Mouse (Mus musculus) hindbrain, embryonic 16.5 days (tissue): ENCODE results near the gene Fyb2. TPM values are rescaled to one million over a fixed set of nuclear protein-coding genes. Genes with fewer than 3 reads are reported as not detected.

Experiments used
- ATAC-seq: fragments of 200-750 bp; cut with Nextera tagmentation; 2 replicates; pipeline ENCODE4 v1.8.0; 2017; ENCODE audit warnings: moderate TSS enrichment, moderate library complexity
- H3K27ac ChIP-seq: fragments of 300-500 bp; sonication (generic); 2 replicates; pipeline ENCODE4 v1.5.1; 2014; ENCODE audit warnings: low read depth, mild to moderate bottlenecking, control low read depth, low read length, moderate library complexity
- H3K27me3 ChIP-seq: fragments of 300-500 bp; sonication (generic); replicated peaks from 2 replicates; pipeline ENCODE4 v1.6.1; 2014; ENCODE audit warnings: low read length; ENCODE audit not compliant: control insufficient read depth, insufficient read depth
- H3K36me3 ChIP-seq: fragments of 300-500 bp; sonication (generic); 2 replicates; pipeline ENCODE4 v1.6.1; 2014; ENCODE audit warnings: mild to moderate bottlenecking, low read length, moderate library complexity, mixed read lengths; ENCODE audit not compliant: control insufficient read depth, insufficient read depth
- H3K4me1 ChIP-seq: fragments of 300-500 bp; sonication (generic); 2 replicates; pipeline ENCODE4 v1.6.1; 2014; ENCODE audit warnings: low read depth, low read length; ENCODE audit not compliant: control insufficient read depth, insufficient read depth
- H3K4me2 ChIP-seq: fragments of 300-500 bp; sonication (generic); 2 replicates; pipeline ENCODE4 v1.6.1; 2014; ENCODE audit warnings: mild to moderate bottlenecking, low read length, control low read depth, moderate library complexity
- H3K4me3 ChIP-seq: fragments of 300-500 bp; sonication (generic); 2 replicates; pipeline ENCODE4 v1.5.1; 2014; ENCODE audit warnings: mild to moderate bottlenecking, low read length, control low read depth, moderate library complexity
- H3K9ac ChIP-seq: fragments of 300-500 bp; sonication (generic); 2 replicates; pipeline ENCODE4 v1.6.1; 2014; ENCODE audit warnings: low read depth, mild to moderate bottlenecking, control low read depth, low read length, moderate library complexity
- H3K9me3 ChIP-seq: fragments of 300-500 bp; sonication (generic); 2 replicates; pipeline ENCODE4 v1.6.1; 2014; ENCODE audit warnings: mild to moderate bottlenecking, low read length, moderate library complexity; ENCODE audit not compliant: control insufficient read depth
- WGBS: fragments of 180-500 bp; shearing (Covaris S2); extraction: QIAGEN DNeasy Blood & Tissue Kit; methylation state at CpG from one replicate; pipeline ENCODE4 v1.1.7; 2014; 5-methylcytosine and 5-hydroxymethylcytosine counted together
- polyA plus RNA-seq: library from polyadenylated mRNA; unstranded; fragments of >200 nt; fragmentation: Nextera tagmentation; extraction: Ambion mirVana; gene quantifications from 2 replicates; pipeline ENCODE4 v1.2.1, GENCODE M21; 2015

Fyb2 gene
- polyA plus RNA-seq, result 0.11 and 0.16 TPM in 2 replicates

DNA sequence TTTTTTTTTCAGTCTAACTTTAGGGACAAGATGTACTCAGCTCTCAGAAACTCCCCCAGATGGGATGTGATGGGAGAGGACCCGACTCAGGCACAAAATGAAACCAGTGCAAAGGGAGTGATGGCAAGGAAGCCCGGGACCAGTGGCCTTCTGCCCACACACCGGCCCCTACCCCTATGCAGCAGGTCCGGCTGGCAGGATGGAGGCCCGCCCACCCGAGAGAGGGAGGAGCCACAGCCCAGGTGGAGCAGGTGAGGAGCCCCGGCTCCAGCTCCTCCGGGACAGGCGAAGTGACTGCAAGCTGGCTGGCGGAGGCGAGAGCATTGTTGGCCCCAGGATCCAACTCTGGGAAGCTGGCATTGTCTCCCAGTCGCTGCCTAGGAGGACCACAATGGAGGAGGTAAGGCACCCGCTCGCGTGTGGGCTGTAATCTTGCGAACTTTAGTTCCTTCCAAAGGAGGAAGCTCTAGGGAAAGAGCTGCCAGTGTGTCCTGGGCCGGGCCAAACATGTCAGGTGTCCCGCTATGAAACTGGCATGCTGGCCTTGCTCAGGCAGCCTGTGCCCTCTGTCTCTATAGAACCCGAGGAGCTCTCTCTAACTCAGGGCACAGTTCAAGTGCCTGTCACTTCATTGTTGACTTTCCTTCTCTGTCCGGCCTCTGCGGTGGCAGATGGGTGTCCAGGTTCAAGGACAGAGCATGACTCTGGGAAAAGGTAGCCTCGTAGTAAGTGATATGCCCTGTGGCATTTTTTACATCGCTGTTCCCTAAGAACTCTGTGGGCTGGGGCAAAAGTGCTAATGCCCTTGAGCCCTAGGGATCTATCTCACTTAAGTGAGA is at the start of gene Fyb2:
Fyb2 (plus strand) TSS at position 166 of the 839 bp plus-strand sequence.
- peak within 1 kb of the TSS; percentile 23; the same call in 1 of the 2 replicates for H3K4me3 ChIP-seq
- peak within 1 kb of the TSS; percentile 31; the same call in 1 of the 2 replicates for H3K9ac ChIP-seq
- 0 out of 2 replicates have a peak, but pooled peaks cover 5% of the 10 kb centered on the region for H3K27me3 ChIP-seq

DNA sequence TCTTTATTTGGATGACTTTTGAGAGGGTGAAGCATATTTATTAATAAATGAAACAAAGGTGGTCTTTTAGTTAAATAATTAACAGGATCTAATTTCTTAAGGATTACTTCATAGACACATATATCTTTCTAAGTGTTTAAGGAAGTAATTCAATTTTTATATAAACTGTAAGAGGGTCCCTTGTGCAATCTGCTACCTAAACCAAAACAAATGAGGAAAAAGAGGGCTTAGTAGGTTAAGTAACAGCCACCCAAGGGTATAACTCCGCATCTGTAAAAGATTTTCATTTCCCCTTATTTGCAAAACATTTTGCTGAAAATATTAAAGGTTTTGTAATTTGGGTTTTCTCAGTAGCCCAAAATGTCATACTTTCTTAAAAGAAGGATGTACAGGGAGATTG is 48.9 kb upstream of the Fyb2 start:
- Histone ChIP-seq H3K4me3 (no peak overlapping the region), H3K4me1 (no peaks in the 10 kb centered on the region), H3K4me2 (no peak overlapping the region), H3K27me3 (no peaks in the 10 kb centered on the region), H3K27ac (no peak overlapping the region), H3K36me3 (no peaks in the 10 kb centered on the region), H3K9me3 (no peaks in the 10 kb centered on the region), H3K9ac (no peak overlapping the region)
- no peak for ATAC-seq
- 75% methylated on average over 1 of the region's 1 CpGs for WGBS

More for the DNA sequence above, at the start of gene Fyb2:
- no peaks in the 10 kb centered on the region for H3K9me3 ChIP-seq
- H3K4me1 ChIP-seq, result no peaks in the 10 kb centered on the region; the same call in 1 of the 2 replicates
- H3K4me2 ChIP-seq, result peak within 1 kb of the TSS; percentile 47
- H3K36me3 ChIP-seq, result no peaks in the 10 kb centered on the region
- WGBS, result 23% methylated on average over 22 of the region's 23 CpGs
- ATAC-seq, result no peak
- no peak within 1 kb of the TSS for H3K27ac ChIP-seq

DNA sequence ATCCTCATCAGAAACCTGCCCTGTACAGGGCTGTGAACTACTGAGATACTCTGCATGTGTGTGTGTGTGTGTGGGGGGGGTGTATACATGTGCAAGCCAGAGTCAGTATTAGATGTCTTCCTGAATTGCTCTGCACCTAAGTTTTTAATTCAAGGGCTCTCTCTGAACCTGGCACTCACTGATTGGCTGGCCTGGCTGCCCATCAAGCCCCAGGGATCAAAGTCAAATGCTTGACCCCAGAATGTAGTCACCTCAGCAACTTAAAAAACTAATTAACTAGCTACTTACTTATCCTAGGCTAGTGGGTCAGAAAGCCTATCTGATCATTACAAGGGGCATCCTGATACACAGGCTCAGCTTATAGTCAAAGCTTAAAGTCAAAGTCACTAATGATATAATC is 43.7 kb upstream of the Fyb2 start:
- Histone ChIP-seq H3K4me1 (no peaks in the 10 kb centered on the region), H3K9ac (no peak overlapping the region), H3K36me3 (no peaks in the 10 kb centered on the region), H3K4me3 (no peak overlapping the region), H3K4me2 (no peak overlapping the region), H3K27me3 (no peaks in the 10 kb centered on the region), H3K27ac (no peak overlapping the region), H3K9me3 (no peaks in the 10 kb centered on the region)
- ATAC-seq, result no peak

DNA sequence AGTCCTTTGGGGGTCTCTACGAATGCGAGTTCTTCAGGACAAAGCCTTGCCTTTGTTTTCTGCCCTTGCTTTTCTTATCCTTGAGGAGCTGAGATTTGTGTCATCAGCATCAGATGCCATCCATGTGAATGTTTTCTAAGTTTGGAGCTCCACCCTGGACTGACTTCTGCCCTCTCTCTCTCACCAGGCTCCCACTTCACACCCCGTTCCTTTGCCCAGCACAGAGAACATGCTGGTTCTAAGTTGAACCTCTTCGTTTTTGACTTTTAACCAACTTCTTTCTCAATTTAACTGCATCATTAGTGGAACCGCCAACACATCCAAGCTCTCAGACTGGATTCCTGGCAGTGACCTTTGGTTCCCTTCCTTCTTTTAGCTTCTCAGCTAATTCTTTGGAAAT is 43.1 kb upstream of the Fyb2 start:
- H3K27ac ChIP-seq, result no peak overlapping the region
- no peaks in the 10 kb centered on the region for H3K27me3 ChIP-seq
- no peaks in the 10 kb centered on the region for H3K36me3 ChIP-seq
- 91% methylated on average over 5 of the region's 5 CpGs for WGBS
- no peak overlapping the region for H3K9ac ChIP-seq
- no peaks in the 10 kb centered on the region for H3K4me1 ChIP-seq
- no peak overlapping the region for H3K4me2 ChIP-seq
- no peaks in the 10 kb centered on the region for H3K9me3 ChIP-seq
- H3K4me3 ChIP-seq, result no peak overlapping the region
- no peak for ATAC-seq

DNA sequence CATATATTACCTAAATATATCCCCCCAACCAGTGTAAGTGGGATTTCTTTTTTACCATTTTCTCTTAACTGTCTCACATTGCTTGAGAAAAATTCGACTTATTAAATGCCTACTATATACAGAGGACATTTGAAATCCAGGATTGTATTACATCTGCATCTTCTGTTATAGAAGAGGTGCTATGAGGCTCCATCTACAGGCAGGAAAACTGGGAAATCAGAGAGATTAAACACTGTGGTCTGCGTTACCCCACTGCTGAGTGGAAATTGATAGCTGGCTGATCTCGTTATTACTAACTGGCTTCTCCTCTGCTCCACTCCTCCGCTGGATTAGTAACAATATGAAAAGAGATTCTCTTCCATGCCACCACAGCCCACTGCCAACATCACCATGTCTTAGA is 37.4 kb upstream of the Fyb2 start:
- 59% methylated on average over 4 of the region's 4 CpGs for WGBS

DNA sequence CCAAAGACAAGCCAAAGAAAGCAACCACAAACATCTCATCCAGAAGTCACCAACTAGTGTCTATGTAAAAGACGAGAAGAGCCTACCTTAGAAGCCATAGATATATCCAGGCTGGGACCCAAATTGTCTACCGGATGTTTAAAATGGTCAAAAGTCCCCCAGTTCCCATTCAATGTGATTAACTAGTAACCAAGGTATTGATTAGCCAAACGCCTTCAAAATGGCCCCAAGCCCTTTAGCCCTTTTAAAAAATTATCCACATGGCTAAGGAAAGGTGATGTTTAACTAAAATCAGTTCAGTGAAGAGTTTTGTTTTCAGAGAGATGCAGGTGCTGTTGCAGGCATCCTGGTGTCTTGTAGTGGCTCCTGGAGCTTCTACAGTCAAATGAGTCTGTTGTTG is 36.9 kb upstream of the Fyb2 start, which contains the start of gene C8a:
C8a (minus strand) TSS at position 76 of the 400 bp plus-strand sequence.
- Histone ChIP-seq H3K36me3 (no peaks in the 10 kb centered on the region), H3K9ac (no peak within 1 kb of the TSS), H3K9me3 (no peaks in the 10 kb centered on the region), H3K4me2 (no peak within 1 kb of the TSS), H3K27me3 (no peaks in the 10 kb centered on the region), H3K27ac (no peak within 1 kb of the TSS), H3K4me3 (no peak within 1 kb of the TSS), H3K4me1 (no peaks in the 10 kb centered on the region)
- 84% methylated on average over 3 of the region's 3 CpGs for WGBS
- ATAC-seq, result no peak

More for the DNA sequence above, 37.4 kb upstream of the Fyb2 start:
- H3K27ac ChIP-seq, result no peak overlapping the region
- no peak overlapping the region for H3K9ac ChIP-seq
- no peak for ATAC-seq
- H3K36me3 ChIP-seq, result no peaks in the 10 kb centered on the region
- H3K4me1 ChIP-seq, result no peaks in the 10 kb centered on the region
- no peak overlapping the region for H3K4me2 ChIP-seq
- H3K4me3 ChIP-seq, result no peak overlapping the region
- H3K9me3 ChIP-seq, result no peaks in the 10 kb centered on the region
- no peaks in the 10 kb centered on the region for H3K27me3 ChIP-seq

DNA sequence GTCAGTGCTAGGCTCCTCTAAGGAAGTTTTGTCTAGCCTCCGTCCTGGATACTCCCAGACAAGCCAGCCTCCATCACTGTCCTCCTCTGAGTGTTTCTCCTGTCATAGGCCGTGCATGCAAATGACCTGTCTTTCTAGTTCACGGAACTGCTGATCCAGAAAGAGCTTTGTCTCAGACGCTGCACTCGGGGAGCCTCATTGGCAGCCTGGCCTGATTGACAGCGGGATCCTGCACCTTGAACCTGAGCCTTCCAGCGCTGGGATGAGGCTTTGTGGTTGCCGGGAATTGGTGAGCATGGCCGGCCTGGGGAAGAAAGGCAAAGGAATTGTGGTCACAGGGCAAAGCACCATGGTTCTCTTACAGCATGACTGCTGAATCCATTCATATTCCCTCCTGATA is 25.8 kb upstream of the Fyb2 start:
- no peak for ATAC-seq
- H3K27me3 ChIP-seq, result no peaks in the 10 kb centered on the region

DNA sequence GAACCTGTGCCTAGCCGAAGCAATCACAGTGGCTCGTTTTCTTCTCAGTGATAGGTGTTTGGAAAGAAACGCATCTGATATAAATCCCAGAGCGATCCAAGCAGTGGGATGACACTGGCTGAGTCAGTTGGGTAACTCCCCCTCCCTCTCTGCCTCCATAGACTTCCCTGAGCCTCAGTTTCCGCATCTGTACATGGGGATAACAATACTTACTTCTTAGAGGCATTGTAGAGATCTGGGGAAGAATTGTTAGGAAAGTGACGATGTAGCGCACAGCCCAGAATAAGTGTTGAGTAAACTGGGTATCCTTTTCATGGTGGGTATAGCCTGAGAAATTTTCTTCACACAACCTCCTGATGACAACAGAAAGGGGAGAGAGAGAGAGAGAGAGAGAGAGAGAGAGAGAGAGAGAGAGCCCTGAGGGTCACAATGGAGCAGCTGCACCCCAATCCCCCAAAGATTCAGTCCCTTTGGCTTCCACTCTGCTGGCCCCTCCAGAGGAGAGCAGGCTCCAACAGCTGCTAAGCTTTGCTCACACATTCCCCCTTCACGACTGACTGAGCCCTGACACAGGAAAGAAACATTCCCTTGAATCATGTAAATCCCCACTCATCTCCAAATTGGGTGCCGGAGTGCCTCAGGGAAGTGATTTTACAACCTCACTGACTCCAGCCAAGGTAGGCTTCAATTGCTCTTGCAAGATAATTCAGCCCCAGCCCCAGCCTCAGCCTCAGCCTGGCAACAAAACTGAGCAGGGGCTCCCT is 24.6 kb upstream of the Fyb2 start:
- H3K9me3 ChIP-seq, result no peaks in the 10 kb centered on the region
- no peaks in the 10 kb centered on the region for H3K36me3 ChIP-seq
- no peak overlapping the region for H3K4me3 ChIP-seq
- no peak overlapping the region for H3K4me2 ChIP-seq
- 75% methylated on average over 9 of the region's 9 CpGs for WGBS
- H3K9ac ChIP-seq, result no peak overlapping the region
- no peak for ATAC-seq
- H3K27me3 ChIP-seq, result no peaks in the 10 kb centered on the region
- H3K27ac ChIP-seq, result no peak overlapping the region
- H3K4me1 ChIP-seq, result peaks cover 8% of the 10 kb centered on the region

More for the DNA sequence above, 25.8 kb upstream of the Fyb2 start:
- Histone ChIP-seq H3K27ac (no peak overlapping the region), H3K4me2 (no peak overlapping the region), H3K36me3 (no peaks in the 10 kb centered on the region), H3K4me1 (peaks cover 8% of the 10 kb centered on the region), H3K4me3 (no peak overlapping the region), H3K9ac (no peak overlapping the region), H3K9me3 (no peaks in the 10 kb centered on the region)
- WGBS, result 42% methylated on average over 9 of the region's 9 CpGs

DNA sequence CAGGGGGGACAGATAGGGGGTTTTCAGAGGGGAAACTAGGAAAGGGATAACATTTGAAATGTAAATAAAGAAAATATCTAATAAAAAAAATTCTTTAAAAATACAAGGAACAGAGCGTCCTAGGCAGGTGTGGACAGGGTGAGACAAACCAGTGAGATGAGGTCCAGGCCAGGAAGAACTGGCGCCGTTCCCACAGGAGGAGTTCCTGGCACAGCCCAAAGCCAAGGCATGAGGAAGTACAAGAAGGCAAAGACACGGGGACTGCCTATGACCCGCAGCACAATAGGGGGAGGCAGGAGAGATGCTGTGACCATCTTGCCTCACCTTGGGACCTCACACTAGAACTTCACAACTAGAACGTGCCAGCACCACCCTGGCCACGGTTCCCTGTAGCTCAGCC is 21.5 kb upstream of the Fyb2 start:
- H3K9me3 ChIP-seq, result no peaks in the 10 kb centered on the region
- no peak overlapping the region for H3K9ac ChIP-seq
- H3K36me3 ChIP-seq, result no peaks in the 10 kb centered on the region
- ATAC-seq, result no peak
- H3K4me1 ChIP-seq, result peaks cover 8% of the 10 kb centered on the region
- WGBS, result 90% methylated on average over 7 of the region's 7 CpGs
- no peak overlapping the region for H3K4me3 ChIP-seq
- no peaks in the 10 kb centered on the region for H3K27me3 ChIP-seq
- H3K27ac ChIP-seq, result no peak overlapping the region
- H3K4me2 ChIP-seq, result no peak overlapping the region
